Mouse (Mus musculus) spleen, postnatal 36 days (tissue): ENCODE data around the gene Gtf2a2.

Source experiments
- DNase-seq, 2 experiments: peaks; one replicate each; pipeline ENCODE4 v3.0.0; 2022; ENCODE audit warnings: low spot score in 2 of 2, mixed read lengths in 1 of 2

The Gtf2a2 gene

DNA sequence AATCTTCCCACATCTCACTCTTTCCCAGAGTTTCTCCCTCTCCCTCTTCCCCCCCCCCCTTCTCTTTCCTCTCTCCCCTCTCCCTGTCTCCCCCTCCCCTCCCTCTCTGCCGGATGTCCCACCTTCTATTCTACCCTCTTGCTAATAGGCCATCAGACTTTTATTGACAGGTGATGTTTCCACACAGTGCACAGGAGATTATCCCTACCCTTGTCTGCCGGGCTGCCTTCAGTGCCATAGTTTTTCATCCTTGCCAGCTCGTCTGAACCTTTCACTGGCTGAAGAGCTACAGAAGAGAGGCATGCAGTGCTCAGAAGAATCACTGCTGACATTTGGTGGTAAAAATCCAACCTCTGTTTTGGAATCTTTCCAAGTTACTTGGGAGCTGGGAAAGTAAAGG is 41.1 kb downstream of the Gtf2a2 start:
- no peak for DNase-seq

DNA sequence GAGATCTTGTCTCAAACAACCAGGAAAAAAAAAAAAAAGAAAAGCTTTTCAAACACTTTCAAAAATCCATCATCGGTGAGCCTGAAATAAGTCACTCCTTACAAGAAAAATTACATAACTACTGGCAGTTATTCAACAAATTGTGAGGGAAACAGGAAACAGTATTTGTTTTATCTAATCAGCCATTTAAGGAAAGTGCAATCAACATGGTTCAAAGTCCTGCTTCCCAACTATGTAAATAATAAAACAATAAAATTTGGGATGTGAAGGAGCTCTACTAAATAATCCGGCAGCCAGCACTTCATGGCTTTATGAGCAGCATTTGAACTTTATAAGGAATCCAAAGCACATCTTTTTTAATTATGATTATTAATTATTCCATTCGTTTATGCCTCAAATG is 49.7 kb downstream of the Gtf2a2 start:
- no peak for DNase-seq

GRCm38 (mm10) chr9:70067497-70067896 is 55.1 kb downstream of the Gtf2a2 start:
- DNase-seq, result no peak

GRCm38 (mm10) chr9:70069961-70070435 is 57.6 kb downstream of the Gtf2a2 start:
- no peak for DNase-seq

- DNase-seq, result no peak
These were observed 60.0 kb downstream of the Gtf2a2 start for GRCm38 (mm10) chr9:70072387-70072786.
